Comparison of ENCODE assay signal across 15 mouse cellular contexts in the genomic region with DNA sequence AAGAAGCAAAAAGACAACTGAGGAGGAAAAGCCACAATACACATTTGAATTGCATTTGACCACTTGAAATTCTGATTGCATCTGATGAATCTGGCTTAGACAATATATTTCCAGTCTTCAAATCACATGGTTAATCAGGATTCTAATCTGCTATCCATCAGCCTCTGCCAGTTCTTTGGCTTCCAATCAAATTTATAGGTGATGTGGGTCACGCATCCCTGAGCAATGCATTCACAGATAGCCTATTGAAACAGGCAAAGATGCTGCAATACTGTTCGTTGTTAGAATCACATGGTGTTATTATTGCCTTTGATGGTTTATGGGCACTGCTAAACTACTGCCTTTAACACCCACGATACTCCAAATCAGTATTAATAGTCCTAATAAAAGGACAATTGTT. TPM values are rescaled to one million over a fixed set of nuclear protein-coding genes. Genes with fewer than 3 reads are reported as not detected.
A peak's percentile ranks its signal among the peaks of the same experiment; 100 is the strongest.
DNase-seq lines count a peak whose midpoint lies in the region; ATAC-seq lines count a peak whose summit lies in the region.
"Had no signal": no experiment of that assay in that cellular context is flagged by ENCODE, and none has a peak within 500 bp of the region (broad histone marks: within the 10 kb centered on the region; RNA-seq: fewer than 3 reads in every experiment).

No protein-coding gene starts in this region.

- H3K4me1 ChIP-seq in hindbrain, embryonic 13.5 days (replicated peaks), result peaks cover 29% of the 10 kb centered on the region
- H3K4me1 ChIP-seq in midbrain, embryonic 14.5 days (ENCODE audit: control insufficient read depth, insufficient read depth, low read length), result peaks cover 19% of the 10 kb centered on the region

- H3K27ac ChIP-seq in hindbrain, embryonic 13.5 days, result peak overlapping the region; percentile 58; the same call in 1 of the 2 replicates
- peak overlapping the region; percentile 32; the same call in 1 of the 2 replicates for H3K27ac ChIP-seq in midbrain, embryonic 14.5 days (replicated peaks; ENCODE audit: low read depth, low read length)
- H3K27ac ChIP-seq: heart, embryonic 15.5 days had no signal

- no peaks in the 10 kb centered on the region for H3K36me3 ChIP-seq in hindbrain, embryonic 13.5 days
- no peaks in the 10 kb centered on the region for H3K36me3 ChIP-seq in midbrain, embryonic 14.5 days (ENCODE audit: control insufficient read depth, insufficient read depth, low read length)
- H3K36me3 ChIP-seq: heart, embryonic 15.5 days had no signal

- peak; percentile 39 for DNase-seq in embryo, embryonic 10 days (ENCODE audit: low spot score)
- no peak for DNase-seq in embryo, embryonic 9.5 days (ENCODE audit: extremely low spot score)
- DNase-seq in embryo, embryonic 11.5 days (ENCODE audit: low read depth, low spot score), result peak; percentile 5
- DNase-seq in midbrain, embryonic 14.5 days, result peak; percentile 54
- DNase-seq in ovary, adult 18-20 months (ENCODE audit: low spot score), result no peak
- DNase-seq in frontal cortex, adult 2 months (ENCODE audit: extremely low spot score in 1 of 2, low spot score in 1 of 2), result no peak
- DNase-seq in gastrocnemius, adult 8-10 months (ENCODE audit: low spot score in 2 of 2), result no peak
- DNase-seq: adrenal gland, postnatal 25 days; kidney, adult 9 months; lung, postnatal 4 days; right cerebral cortex, postnatal 4 days had no signal

- 0 out of 2 replicates have a peak, but pooled peaks cover 4% of the 10 kb centered on the region for H3K27me3 ChIP-seq in hindbrain, embryonic 13.5 days
- no peaks in the 10 kb centered on the region for H3K27me3 ChIP-seq in midbrain, embryonic 14.5 days (ENCODE audit: control insufficient read depth, insufficient read depth, low read length)
- H3K27me3 ChIP-seq: CH12.LX; heart, embryonic 15.5 days had no signal

- no peaks in the 10 kb centered on the region for H3K9me3 ChIP-seq in hindbrain, embryonic 13.5 days
- H3K9me3 ChIP-seq in midbrain, embryonic 14.5 days (ENCODE audit: control insufficient read depth, low read length), result no peaks in the 10 kb centered on the region
- H3K9me3 ChIP-seq: heart, embryonic 15.5 days had no signal

- ATAC-seq in hindbrain, embryonic 13.5 days (ENCODE audit: low FRiP score), result peak; percentile 68
- ATAC-seq in midbrain, embryonic 14.5 days (ENCODE audit: low FRiP score, low TSS enrichment), result peak; percentile 24; the same call in 1 of the 2 replicates
- ATAC-seq: activated CD4-positive, CD25-positive, alpha-beta regulatory T cell, adult 4 months had no signal

- WGBS in hindbrain, embryonic 13.5 days, result 13% methylated on average over 3 of the region's 3 CpGs
- 11% methylated on average over 3 of the region's 3 CpGs for WGBS in midbrain, embryonic 14.5 days

- no peak overlapping the region for H3K4me3 ChIP-seq in hindbrain, embryonic 13.5 days
- H3K4me3 ChIP-seq in midbrain, embryonic 14.5 days (replicated peaks; ENCODE audit: low read depth, low read length), result no peak overlapping the region
- H3K4me3 ChIP-seq: heart, embryonic 15.5 days had no signal

- no peak overlapping the region for H3K4me2 ChIP-seq in hindbrain, embryonic 13.5 days
- H3K4me2 ChIP-seq in midbrain, embryonic 14.5 days (ENCODE audit: low read length), result 0 out of 2 replicates have a peak overlapping the region, but pooled peaks have one; percentile 10
- H3K4me2 ChIP-seq: heart, embryonic 15.5 days had no signal

- H3K9ac ChIP-seq in hindbrain, embryonic 13.5 days, result no peak overlapping the region
- no peak overlapping the region for H3K9ac ChIP-seq in midbrain, embryonic 14.5 days (replicated peaks; ENCODE audit: low read length)
- H3K9ac ChIP-seq: heart, embryonic 15.5 days had no signal

RNA-seq across cellular contexts. Expression of a gene that starts 30.8 kb away (rescaled TPM):
- polyA plus RNA-seq in hindbrain, embryonic 13.5 days (2015; fragmentation: Nextera tagmentation; extraction: Ambion mirVana), result 26.0 and 27.0 TPM in 2 replicates
- polyA plus RNA-seq in midbrain, embryonic 14.5 days (2014; fragmentation: Nextera tagmentation; extraction: Ambion mirVana), result 34.5 and 39.6 TPM in 2 replicates
- 20.9 and 24.3 TPM in 2 replicates for polyA plus RNA-seq in frontal cortex, adult 2 months (2012; rRNA removed)
- total RNA-seq in gastrocnemius, adult 8-10 months (2022), result 10 to 100 TPM; 15.0 to 17.9 (median 16.5) TPM

Comparison
In these comparisons a context has a peak if more than half of its experiments do, and no peak if none do; other contexts are left out.
1. DNase-seq: peak in embryo, embryonic 10 days (single experiment), embryo, embryonic 11.5 days (single experiment) and midbrain, embryonic 14.5 days (single experiment); none in embryo, embryonic 9.5 days (single experiment), ovary, adult 18-20 months (single experiment), frontal cortex, adult 2 months (0 of 2) and gastrocnemius, adult 8-10 months (0 of 2).